Mouse (Mus musculus) heart, postnatal 0 days (tissue): Measurements from ENCODE around the gene Ms4a2. TPM values are rescaled to one million over a fixed set of nuclear protein-coding genes. Genes with fewer than 3 reads are reported as not detected.

ENCODE experiments used
- ATAC-seq: fragments of 200-750 bp; cut with Nextera tagmentation; 2 replicates; pipeline ENCODE4 v1.8.0; 2017; ENCODE audit warnings: low read depth, moderate number of reproducible peaks, moderate library complexity; ENCODE audit not compliant: insufficient read depth
- DNase-seq: peaks from one replicate; pipeline ENCODE4 v3.0.0-alpha.2; 2016; ENCODE audit warnings: low spot score
- H3K27ac ChIP-seq: fragments of 300-500 bp; sonication (generic); 2 replicates; pipeline ENCODE4 v1.5.1; 2014; ENCODE audit warnings: low read depth, mild to moderate bottlenecking
- H3K27me3 ChIP-seq: fragments of 300-500 bp; sonication (generic); 2 replicates; pipeline ENCODE4 v1.6.1; 2014; ENCODE audit warnings: low read length, mixed read lengths; ENCODE audit not compliant: control insufficient read depth, insufficient read depth
- H3K36me3 ChIP-seq: fragments of 300-500 bp; sonication (generic); replicated peaks from 2 replicates; pipeline ENCODE4 v1.6.1; 2014; ENCODE audit warnings: low read length, mixed read lengths; ENCODE audit not compliant: control insufficient read depth, insufficient read depth
- H3K4me1 ChIP-seq: fragments of 300-500 bp; sonication (generic); 2 replicates; pipeline ENCODE4 v1.6.1; 2014; ENCODE audit warnings: antibody characterized with exemption; ENCODE audit not compliant: control insufficient read depth, insufficient read depth
- H3K4me2 ChIP-seq: fragments of 300-500 bp; sonication (generic); 2 replicates; pipeline ENCODE4 v1.6.1; 2014; ENCODE audit warnings: low read depth, mild to moderate bottlenecking, low read length, moderate library complexity
- H3K4me3 ChIP-seq: fragments of 300-500 bp; sonication (generic); 2 replicates; pipeline ENCODE4 v1.5.1; 2014; ENCODE audit warnings: low read depth, low read length
- H3K9ac ChIP-seq: fragments of 300-500 bp; sonication (generic); replicated peaks from 2 replicates; pipeline ENCODE4 v1.6.1; 2014; ENCODE audit warnings: low read depth, low read length, mixed read lengths
- H3K9me3 ChIP-seq: fragments of 300-500 bp; sonication (generic); replicated peaks from 2 replicates; pipeline ENCODE4 v1.6.1; 2016; ENCODE audit warnings: low read length; ENCODE audit not compliant: control insufficient read depth
- CTCF ChIP-seq: IDR thresholded peaks from 2 replicates; pipeline ENCODE4 v1.5.1; 2016; ENCODE audit warnings: antibody characterized with exemption, control low read depth, low read depth
- EP300 ChIP-seq: IDR thresholded peaks from 2 replicates; pipeline ENCODE4 v1.6.1; 2016; ENCODE audit warnings: antibody characterized with exemption, low read depth
- WGBS: fragments of 180-500 bp; shearing (Covaris S2); extraction: QIAGEN DNeasy Blood & Tissue Kit; methylation state at CpG from one replicate; pipeline ENCODE4 v1.1.7; 2014; 5-methylcytosine and 5-hydroxymethylcytosine counted together
- polyA plus RNA-seq: library from polyadenylated mRNA; unstranded; fragments of >200 nt; fragmentation: Nextera tagmentation; extraction: Ambion mirVana; gene quantifications from 2 replicates; pipeline ENCODE4 v1.2.1, GENCODE M21; 2015
- total RNA-seq: library from RNA; depleted of rRNA; stranded (reverse); fragments of >200 nt; gene quantifications from 2 replicates; pipeline ENCODE4 v1.2.3, GENCODE M21; 2014; ENCODE audit warnings: low replicate concordance

Ms4a2 gene
- total and polyA plus RNA-seq, 2 experiments from 2014 or later, result 0.18 TPM; not detected in 1

DNA sequence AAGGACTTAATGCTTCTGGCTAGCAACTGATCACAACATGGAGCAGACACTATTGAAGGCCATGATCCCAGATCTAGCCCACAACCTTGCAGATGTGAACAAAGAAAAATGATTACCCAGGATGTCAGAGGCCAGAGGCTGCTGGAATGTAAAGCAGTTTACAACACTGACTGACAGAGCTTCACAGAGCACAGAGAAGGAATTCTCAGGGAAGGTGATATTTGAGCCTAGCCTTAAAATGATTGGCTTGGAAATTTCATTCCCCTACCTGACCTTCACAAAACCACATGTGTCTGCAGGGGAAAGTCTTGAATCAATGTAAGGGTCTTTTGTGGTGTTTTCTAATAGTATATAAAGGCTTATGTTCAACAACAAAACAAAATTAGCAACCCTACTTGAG, 1.3 kb upstream of the Ms4a2 start:
- DNase-seq (no peak), ATAC-seq (no peak)
- Histone ChIP-seq H3K4me2 (no peak overlapping the region), H3K4me3 (no peak overlapping the region), H3K27me3 (no peaks in the 10 kb centered on the region), H3K27ac (no peak overlapping the region), H3K9ac (no peak overlapping the region), H3K9me3 (no peaks in the 10 kb centered on the region), H3K4me1 (no peaks in the 10 kb centered on the region), H3K36me3 (no peaks in the 10 kb centered on the region)
- no peak for TF ChIP-seq CTCF
- TF ChIP-seq EP300, result no peak

DNA sequence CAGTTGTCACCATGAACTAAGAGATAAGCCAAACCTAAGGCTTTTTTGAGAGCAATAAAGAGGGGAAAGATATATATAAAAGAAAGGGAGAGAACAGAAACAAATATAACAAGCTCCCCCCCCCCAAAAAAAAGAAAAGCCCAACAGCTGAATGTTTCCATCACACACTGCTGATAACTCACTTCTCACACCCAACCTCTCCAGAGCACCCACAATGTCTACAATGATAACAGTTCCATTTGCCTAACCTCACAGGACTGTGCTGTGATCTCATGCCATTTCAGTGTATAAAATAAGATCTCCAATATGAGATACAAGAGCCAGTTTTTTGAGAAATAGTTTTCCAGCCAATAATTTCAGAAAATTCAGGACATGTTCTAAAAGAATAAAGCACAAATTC, 5.5 kb downstream of the Ms4a2 start:
- H3K36me3 ChIP-seq, result no peaks in the 10 kb centered on the region
- no peak overlapping the region for H3K27ac ChIP-seq
- no peak overlapping the region for H3K9ac ChIP-seq
- H3K27me3 ChIP-seq, result no peaks in the 10 kb centered on the region
- H3K4me3 ChIP-seq, result no peak overlapping the region
- H3K4me1 ChIP-seq, result no peaks in the 10 kb centered on the region
- TF ChIP-seq EP300 (no peak), CTCF (no peak)
- no peaks in the 10 kb centered on the region for H3K9me3 ChIP-seq
- no peak for ATAC-seq
- DNase-seq, result no peak
- H3K4me2 ChIP-seq, result no peak overlapping the region

DNA sequence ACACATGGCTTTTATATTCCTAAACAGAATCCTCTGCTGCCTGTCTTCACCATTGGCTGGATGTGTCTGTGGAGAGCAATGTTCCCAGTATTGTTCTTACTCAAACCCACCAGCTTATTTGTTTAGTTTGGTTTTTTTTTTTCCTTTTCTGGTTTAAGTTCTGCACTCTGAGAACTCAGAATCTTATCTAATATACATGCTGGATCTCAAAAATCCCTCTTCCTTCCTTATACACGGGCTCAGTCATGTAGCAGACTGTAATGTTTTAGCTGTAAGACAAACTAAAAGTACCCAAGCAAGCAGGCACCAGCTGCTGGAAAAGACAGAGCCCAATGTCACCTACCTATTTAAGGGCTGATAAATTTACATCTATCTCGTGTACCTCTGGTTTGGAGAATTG, 8.7 kb downstream of the Ms4a2 start:
- no peaks in the 10 kb centered on the region for H3K9me3 ChIP-seq
- ATAC-seq (no peak), DNase-seq (no peak)
- TF ChIP-seq CTCF (no peak), EP300 (no peak)
- no peak overlapping the region for H3K27ac ChIP-seq
- no peaks in the 10 kb centered on the region for H3K4me1 ChIP-seq
- H3K9ac ChIP-seq, result no peak overlapping the region
- H3K36me3 ChIP-seq, result no peaks in the 10 kb centered on the region
- H3K27me3 ChIP-seq, result no peaks in the 10 kb centered on the region
- no peak overlapping the region for H3K4me2 ChIP-seq
- 37% methylated on average over 2 of the region's 2 CpGs for WGBS
- H3K4me3 ChIP-seq, result no peak overlapping the region

- Histone ChIP-seq H3K36me3 (no peaks in the 10 kb centered on the region), H3K27me3 (no peaks in the 10 kb centered on the region), H3K9me3 (no peaks in the 10 kb centered on the region), H3K4me1 (no peaks in the 10 kb centered on the region), H3K4me2 (no peak overlapping the region), H3K27ac (no peak overlapping the region), H3K4me3 (no peak overlapping the region), H3K9ac (no peak overlapping the region)
- no peak for TF ChIP-seq EP300
- no peak for TF ChIP-seq CTCF
- 47% methylated on average over 8 of the region's 8 CpGs for whole genome bisulfite sequencing
- ATAC-seq, result no peak
- DNase-seq, result no peak
Measured at GRCm38 (mm10) chr19:11613776-11614443, 9.6 kb downstream of the Ms4a2 start.

DNA sequence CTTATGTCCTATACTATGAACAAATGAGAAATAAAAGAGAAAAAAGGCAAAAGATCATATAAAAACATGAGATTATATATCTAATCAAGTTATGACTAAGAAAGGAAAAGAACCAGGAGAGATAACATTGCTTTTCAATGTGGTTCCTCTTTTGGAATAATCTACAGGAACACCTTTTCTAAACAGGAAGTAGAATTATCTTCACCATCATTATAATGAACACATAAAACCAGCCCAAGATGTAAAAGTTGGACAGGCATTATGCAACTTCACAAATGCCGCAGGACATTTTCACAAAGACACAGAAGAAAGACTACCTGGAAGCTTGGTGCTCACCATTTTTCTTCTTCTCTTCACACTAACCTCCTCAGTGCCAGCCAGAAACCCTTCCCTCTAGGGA, 10.4 kb downstream of the Ms4a2 start:
- ATAC-seq (no peak), DNase-seq (no peak)
- Histone ChIP-seq H3K4me1 (no peaks in the 10 kb centered on the region), H3K36me3 (no peaks in the 10 kb centered on the region), H3K27ac (no peak overlapping the region), H3K9me3 (no peaks in the 10 kb centered on the region), H3K27me3 (no peaks in the 10 kb centered on the region), H3K9ac (no peak overlapping the region), H3K4me3 (no peak overlapping the region), H3K4me2 (no peak overlapping the region)
- WGBS, result 74% methylated on average over 1 of the region's 1 CpGs
- TF ChIP-seq CTCF (no peak), EP300 (no peak)

GRCm38 (mm10) chr19:11612293-11612692, 11.2 kb downstream of the Ms4a2 start:
- H3K36me3 ChIP-seq, result no peaks in the 10 kb centered on the region
- ATAC-seq, result no peak
- 45% methylated on average over 2 of the region's 2 CpGs for WGBS

More at GRCm38 (mm10) chr19:11612293-11612692, 11.2 kb downstream of the Ms4a2 start:
- H3K4me2 ChIP-seq, result no peak overlapping the region
- no peak for TF ChIP-seq CTCF
- H3K4me3 ChIP-seq, result no peak overlapping the region
- H3K4me1 ChIP-seq, result no peaks in the 10 kb centered on the region
- no peak overlapping the region for H3K27ac ChIP-seq
- no peak for DNase-seq
- H3K9ac ChIP-seq, result no peak overlapping the region
- no peaks in the 10 kb centered on the region for H3K9me3 ChIP-seq
- no peaks in the 10 kb centered on the region for H3K27me3 ChIP-seq
